Mouse (Mus musculus): Measurements from ENCODE around the gene Fam50b.

GRCm38 (mm10) chr13:34786634-34787033, 52.0 kb downstream of the Fam50b start:
- no peak for TF ChIP-seq CTCF (IDR thresholded peaks at IDR 0.05; ENCODE audit: low read depth)
- 0 out of 2 replicates have a peak, but pooled peaks have one; percentile 27 for TF ChIP-seq EP300 (IDR thresholded peaks at IDR 0.05; ENCODE audit: low read depth)
